In the genomic region with DNA sequence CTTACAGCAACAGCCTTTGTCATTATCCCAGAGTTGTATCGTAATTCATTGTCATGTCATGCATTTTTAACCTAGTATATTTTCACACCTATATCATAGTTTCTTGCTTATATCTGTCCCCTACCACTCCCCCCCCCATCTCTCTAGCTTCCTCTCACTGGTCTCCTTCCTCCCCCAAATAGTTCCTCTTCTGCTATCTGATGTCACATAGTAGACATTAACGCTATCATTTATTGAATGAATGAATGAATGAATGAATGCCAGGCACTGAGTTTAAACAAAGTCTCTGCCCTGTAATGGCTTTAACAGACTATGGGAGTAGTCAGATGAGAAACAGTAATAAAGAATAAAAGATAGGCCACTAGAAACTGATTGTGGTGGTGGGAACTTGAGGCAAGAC, we compare ENCODE assay signal across 9 mouse cellular contexts. TPM values are rescaled to one million over a fixed set of nuclear protein-coding genes. Genes with fewer than 3 reads are reported as not detected.
DNase-seq lines count a peak whose midpoint lies in the region; ATAC-seq lines count a peak whose summit lies in the region.
"Had no signal": no experiment of that assay in that cellular context is flagged by ENCODE, and none has a peak within 500 bp of the region (broad histone marks: within the 10 kb centered on the region; RNA-seq: fewer than 3 reads in every experiment).

No protein-coding gene starts in this region.

- H3K9ac ChIP-seq in heart, embryonic 15.5 days = peak overlapping the region; percentile 58
- H3K9ac ChIP-seq in hindbrain, embryonic 16.5 days (ENCODE audit: low read depth, low read length) = peak overlapping the region; percentile 68
- H3K9ac ChIP-seq in midbrain, embryonic 12.5 days (replicated peaks) = peak overlapping the region; percentile 64

- peak overlapping the region; percentile 63 for H3K4me3 ChIP-seq in heart, embryonic 15.5 days
- H3K4me3 ChIP-seq in brown adipose tissue, adult 24 weeks (ENCODE audit: insufficient read depth, low read depth, low read length) = peak overlapping the region; percentile 75
- H3K4me3 ChIP-seq in hindbrain, embryonic 16.5 days (ENCODE audit: low read length) = peak overlapping the region; percentile 75
- peak overlapping the region; percentile 72 for H3K4me3 ChIP-seq in midbrain, embryonic 12.5 days

- DNase-seq in heart, postnatal 10 days = no peak
- DNase-seq in ovary, postnatal 36 days (ENCODE audit: low spot score) = no peak
- DNase-seq in right cerebral cortex, postnatal 14 days = no peak
- no peak for DNase-seq in kidney, postnatal 25 days
- DNase-seq: left cerebral cortex, postnatal 4 days had no signal

- H3K4me2 ChIP-seq in heart, embryonic 15.5 days = peak overlapping the region; percentile 73
- peak overlapping the region; percentile 66 for H3K4me2 ChIP-seq in hindbrain, embryonic 16.5 days (ENCODE audit: low read length)
- peak overlapping the region; percentile 72 for H3K4me2 ChIP-seq in midbrain, embryonic 12.5 days (replicated peaks)

- H3K27me3 ChIP-seq in heart, embryonic 15.5 days = no peaks in the 10 kb centered on the region
- no peaks in the 10 kb centered on the region for H3K27me3 ChIP-seq in hindbrain, embryonic 16.5 days (replicated peaks; ENCODE audit: control insufficient read depth, insufficient read depth, low read length)
- no peaks in the 10 kb centered on the region for H3K27me3 ChIP-seq in midbrain, embryonic 12.5 days

- peaks cover 3% of the 10 kb centered on the region; the same call in 1 of the 2 replicates for H3K36me3 ChIP-seq in heart, embryonic 15.5 days
- no peaks in the 10 kb centered on the region; the same call in 1 of the 2 replicates for H3K36me3 ChIP-seq in hindbrain, embryonic 16.5 days (ENCODE audit: control insufficient read depth, insufficient read depth, low read length)
- 0 out of 2 replicates have a peak, but pooled peaks cover 2% of the 10 kb centered on the region for H3K36me3 ChIP-seq in midbrain, embryonic 12.5 days

- peaks cover 18% of the 10 kb centered on the region for H3K4me1 ChIP-seq in heart, embryonic 15.5 days (replicated peaks)
- no peaks in the 10 kb centered on the region for H3K4me1 ChIP-seq in brown adipose tissue, adult 24 weeks (ENCODE audit: control insufficient read depth, insufficient read depth, insufficient read length, low read length)
- peaks cover 20% of the 10 kb centered on the region for H3K4me1 ChIP-seq in hindbrain, embryonic 16.5 days (ENCODE audit: control insufficient read depth, insufficient read depth, low read depth, low read length)
- peaks cover 29% of the 10 kb centered on the region for H3K4me1 ChIP-seq in midbrain, embryonic 12.5 days

- intact Hi-C loops in heart, postnatal 10 days (cut with DNase I) = loop anchor here (5.0 kb wide), 1 partner anchor 1055 kb away; no protein-coding TSS in a partner anchor

- 71% methylated on average over 2 of the region's 2 CpGs for WGBS in heart, embryonic 15.5 days
- WGBS in hindbrain, embryonic 16.5 days = 78% methylated on average over 2 of the region's 2 CpGs
- 84% methylated on average over 2 of the region's 2 CpGs for WGBS in midbrain, embryonic 12.5 days

- H3K27ac ChIP-seq in heart, embryonic 15.5 days = no peak overlapping the region
- no peak overlapping the region for H3K27ac ChIP-seq in brown adipose tissue, adult 24 weeks (replicated peaks; ENCODE audit: low read depth, low read length)
- no peak overlapping the region for H3K27ac ChIP-seq in hindbrain, embryonic 16.5 days (ENCODE audit: low read depth, low read length)
- no peak overlapping the region for H3K27ac ChIP-seq in midbrain, embryonic 12.5 days (replicated peaks)

- no peaks in the 10 kb centered on the region for H3K9me3 ChIP-seq in heart, embryonic 15.5 days (replicated peaks)
- H3K9me3 ChIP-seq in hindbrain, embryonic 16.5 days (ENCODE audit: control insufficient read depth, low read length) = no peaks in the 10 kb centered on the region
- no peaks in the 10 kb centered on the region for H3K9me3 ChIP-seq in midbrain, embryonic 12.5 days

- no peak for ATAC-seq in heart, embryonic 15.5 days (replicated peaks; ENCODE audit: insufficient number of reproducible peaks, insufficient read depth, low FRiP score, low read depth)
- ATAC-seq in hindbrain, embryonic 16.5 days = no peak
- no peak for ATAC-seq in midbrain, embryonic 12.5 days (ENCODE audit: low FRiP score, low read depth)

RNA-seq across cellular contexts. Expression of a gene that starts 0.7 kb away (rescaled TPM):
- 5.4 and 6.8 TPM in 2 replicates for polyA plus RNA-seq in heart, embryonic 15.5 days (2015; fragmentation: Nextera tagmentation; extraction: Ambion mirVana)
- total RNA-seq in heart, postnatal 10 days (2021) = 1 to 10 TPM; 2.7 to 5.8 TPM
- polyA plus RNA-seq in brown adipose tissue, adult 24 weeks (2012; ENCODE audit: insufficient read depth, insufficient read length, missing spikeins) = 3.3 and 3.6 TPM in 2 replicates
- 10.0 and 10.6 TPM in 2 replicates for polyA plus RNA-seq in hindbrain, embryonic 16.5 days (2015; fragmentation: Nextera tagmentation; extraction: Ambion mirVana)
- 14.4 and 15.6 TPM in 2 replicates for polyA plus RNA-seq in midbrain, embryonic 12.5 days (2016; fragmentation: Nextera tagmentation; extraction: Ambion mirVana)

RNA-seq across cellular contexts. Expression of a gene that starts 1.0 kb away (rescaled TPM):
- polyA plus RNA-seq in heart, embryonic 15.5 days (2015; fragmentation: Nextera tagmentation; extraction: Ambion mirVana) = 56.1 and 72.7 TPM in 2 replicates
- 10 to 100 TPM; 79.7 to 83.3 TPM for total RNA-seq in heart, postnatal 10 days (2021)
- 29.5 and 39.7 TPM in 2 replicates for polyA plus RNA-seq in brown adipose tissue, adult 24 weeks (2012; ENCODE audit: insufficient read depth, insufficient read length, missing spikeins)
- polyA plus RNA-seq in hindbrain, embryonic 16.5 days (2015; fragmentation: Nextera tagmentation; extraction: Ambion mirVana) = 151 and 169 TPM in 2 replicates
- 115 and 116 TPM in 2 replicates for polyA plus RNA-seq in midbrain, embryonic 12.5 days (2016; fragmentation: Nextera tagmentation; extraction: Ambion mirVana)
